Mouse (Mus musculus): ENCODE data around the gene Ucn2.

The Ucn2 gene

DNA sequence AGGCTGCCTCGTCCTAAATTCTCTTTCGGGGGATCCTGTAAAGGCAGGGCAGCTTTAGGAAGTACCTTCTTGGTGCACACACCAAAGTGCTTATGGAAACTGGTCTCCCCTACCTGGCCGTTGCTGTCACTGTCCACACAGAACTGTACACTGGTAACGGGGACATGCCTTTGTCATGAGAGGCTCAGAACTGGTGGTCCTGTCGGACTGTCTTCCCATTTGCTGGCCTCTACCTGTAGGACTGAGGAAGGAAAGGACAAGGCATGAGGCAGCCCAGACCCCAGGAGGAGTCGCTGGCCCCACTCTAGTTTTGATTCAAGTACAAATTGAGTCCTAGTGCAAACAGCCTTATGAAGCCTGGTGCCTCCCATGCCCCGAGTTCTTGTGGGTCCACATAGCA, 45.2 kb downstream of the Ucn2 start:
- no peak for DNase-seq (ENCODE audit: low spot score)

DNA sequence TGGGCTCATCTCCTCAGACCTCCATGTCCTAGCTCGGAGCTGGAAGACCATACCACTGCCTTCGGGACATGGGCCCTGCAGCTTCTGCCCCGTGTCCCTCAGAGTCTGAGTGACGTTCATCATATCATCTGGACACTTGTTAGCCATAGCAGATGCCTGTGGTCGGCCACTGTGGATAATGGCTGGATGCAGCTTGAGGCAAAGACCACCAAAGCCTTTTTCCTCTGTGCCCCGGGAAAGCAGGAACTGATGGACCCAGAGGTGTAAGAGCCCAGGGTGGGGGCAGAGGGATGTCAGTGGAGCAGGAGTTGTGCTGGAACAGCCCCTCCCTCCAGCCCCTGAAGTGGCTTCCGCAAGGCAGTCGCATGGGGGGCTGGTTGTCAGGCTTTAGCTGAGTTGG, 45.9 kb downstream of the Ucn2 start:
- DNase-seq (ENCODE audit: low spot score): no peak

DNA sequence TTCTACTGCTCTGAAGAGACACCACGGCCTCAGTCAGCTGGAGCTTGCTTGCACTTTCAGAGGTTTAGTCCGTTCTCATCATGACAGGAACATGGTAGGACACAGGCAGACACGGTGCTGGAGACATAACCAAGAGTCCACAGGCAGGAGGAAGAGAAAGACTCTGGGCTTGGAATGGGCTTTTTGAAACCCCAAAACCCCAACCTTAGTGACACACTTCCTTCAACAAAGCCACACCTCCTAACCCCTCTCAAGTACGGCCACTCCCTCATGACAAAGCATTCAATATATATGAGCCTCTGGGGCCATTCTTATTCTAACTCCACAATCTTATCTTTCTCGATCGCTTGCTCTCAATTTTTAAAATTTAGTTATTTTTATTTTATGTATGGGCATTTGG, 46.6 kb downstream of the Ucn2 start:
- no peak for DNase-seq (ENCODE audit: low spot score)
